Mouse (Mus musculus) heart, postnatal 0 days (tissue): ENCODE measurements around the gene Rgs6.

Experiments
- CTCF ChIP-seq: IDR thresholded peaks from 2 replicates; pipeline ENCODE4 v1.5.1; 2016; ENCODE audit warnings: antibody characterized with exemption, control low read depth, low read depth
- EP300 ChIP-seq: IDR thresholded peaks from 2 replicates; pipeline ENCODE4 v1.6.1; 2016; ENCODE audit warnings: antibody characterized with exemption, low read depth

DNA sequence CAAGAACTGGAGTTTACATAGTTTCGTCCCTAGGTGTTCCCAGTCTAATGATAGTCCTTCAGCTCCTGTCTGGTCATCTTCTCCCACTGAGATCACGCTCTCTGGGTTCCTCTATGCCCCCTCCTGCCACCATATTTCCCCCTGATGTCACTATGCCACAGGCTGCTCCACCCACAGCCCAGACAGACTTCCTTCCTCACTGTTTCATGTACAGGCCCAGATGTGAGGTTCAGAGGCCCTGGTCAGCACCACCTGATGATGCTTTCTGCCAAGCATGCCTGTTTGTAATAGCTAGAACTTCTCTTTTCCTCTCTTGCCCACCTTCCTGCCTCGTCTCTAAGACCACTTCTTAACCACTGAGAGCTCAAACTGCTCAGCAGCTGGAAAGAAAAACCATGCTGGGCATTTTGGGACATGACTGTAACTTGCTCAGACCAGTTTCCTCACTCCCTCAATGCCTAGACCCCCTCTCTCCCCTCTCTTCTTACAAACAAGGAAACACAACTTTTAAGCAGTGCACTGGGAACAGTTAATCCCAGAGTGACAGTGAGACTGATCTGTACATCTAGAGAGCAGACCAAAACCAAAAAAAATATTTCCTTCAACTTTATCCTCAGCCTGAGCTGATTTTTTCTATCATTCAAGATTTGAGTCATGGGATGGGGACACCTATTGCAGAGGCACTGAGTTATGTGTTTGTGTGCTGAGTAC lies 446.9 kb downstream of the Rgs6 start:
- TF ChIP-seq CTCF (no peak), EP300 (no peak)
